Mouse (Mus musculus): Measurements from ENCODE around the gene Dusp27.

Gene Dusp27

GRCm38 (mm10) chr1:166102920-166103608, 24.7 kb downstream of the Dusp27 start:
- DNase-seq (ENCODE audit: low spot score): no peak

- DNase-seq (ENCODE audit: low spot score): no peak
These were observed 29.6 kb downstream of the Dusp27 start for GRCm38 (mm10) chr1:166098120-166098519.

- no peak for DNase-seq (ENCODE audit: low spot score)
These were observed 33.3 kb downstream of the Dusp27 start for GRCm38 (mm10) chr1:166094462-166094861.

GRCm38 (mm10) chr1:166090306-166090705, 37.4 kb downstream of the Dusp27 start:
- DNase-seq (ENCODE audit: low spot score): no peak

GRCm38 (mm10) chr1:166089739-166090138, 38.0 kb downstream of the Dusp27 start:
- DNase-seq (ENCODE audit: low spot score): no peak

GRCm38 (mm10) chr1:166089337-166089736, 38.4 kb downstream of the Dusp27 start:
- no peak for DNase-seq (ENCODE audit: low spot score)

- no peak for DNase-seq (ENCODE audit: low spot score)
These were observed 39.1 kb downstream of the Dusp27 start for GRCm38 (mm10) chr1:166088446-166089170.

GRCm38 (mm10) chr1:166077052-166077735, 50.5 kb downstream of the Dusp27 start:
- DNase-seq (ENCODE audit: low spot score): no peak

- no peak for DNase-seq (ENCODE audit: low spot score)
These were observed 59.8 kb downstream of the Dusp27 start for GRCm38 (mm10) chr1:166067856-166068440.

GRCm38 (mm10) chr1:166063870-166064269, 63.9 kb downstream of the Dusp27 start:
- DNase-seq (ENCODE audit: low spot score): no peak

- no peak for DNase-seq (ENCODE audit: low spot score)
These were observed 66.2 kb downstream of the Dusp27 start for GRCm38 (mm10) chr1:166061532-166061931.

GRCm38 (mm10) chr1:166060406-166060805, 67.3 kb downstream of the Dusp27 start:
- DNase-seq (ENCODE audit: low spot score): no peak

- DNase-seq (ENCODE audit: low spot score): no peak
These were observed 71.5 kb downstream of the Dusp27 start for GRCm38 (mm10) chr1:166056098-166056756.

- DNase-seq (ENCODE audit: low spot score): no peak
These were observed 74.3 kb downstream of the Dusp27 start for GRCm38 (mm10) chr1:166053285-166053955.

GRCm38 (mm10) chr1:166049046-166049827, 78.5 kb downstream of the Dusp27 start:
- no peak for DNase-seq (ENCODE audit: low spot score)

GRCm38 (mm10) chr1:166048230-166048911, 79.4 kb downstream of the Dusp27 start:
- no peak for DNase-seq (ENCODE audit: low spot score)

All from testis, postnatal 14 days (tissue).